Mouse (Mus musculus) lung, adult 2 months (tissue): Measurements from ENCODE around the gene Hipk2.

ENCODE experiments used
- CTCF ChIP-seq: fragments of 200-500 bp; IDR thresholded peaks from 2 replicates; pipeline ENCODE4 v1.5.1; 2011; ENCODE audit warnings: mild to moderate bottlenecking, low read length, control low read depth; ENCODE audit not compliant: insufficient read depth
- POLR2A ChIP-seq: fragments of 200-500 bp; IDR thresholded peaks from 2 replicates; pipeline ENCODE4 v1.6.1; 2011; ENCODE audit warnings: low read depth, mild to moderate bottlenecking, control low read depth, low read length, borderline replicate concordance; ENCODE audit errors: extremely low read depth

- TF ChIP-seq POLR2A (no peak), CTCF (no peak)
These were observed 74.7 kb downstream of the Hipk2 start for GRCm38 (mm10) chr6:38801252-38801651.
